Mouse (Mus musculus): ENCODE measurements around the gene Smg1. TPM values are rescaled to one million over a fixed set of nuclear protein-coding genes. Genes with fewer than 3 reads are reported as not detected.
A peak's percentile ranks its signal among the peaks of the same experiment; 100 is the strongest.
"Not testable (repeated sequence)": the region's sequence is repeated elsewhere in the genome, so short reads cannot be mapped to it uniquely, and the experiment has no call there.

The Smg1 gene
- total RNA-seq, 2 experiments from 2014 or later = 42.8 to 49.1 TPM

GRCm38 (mm10) chr7:118249563-118249962, 6.1 kb upstream of the Smg1 start:
- DNase-seq = no peak

GRCm38 (mm10) chr7:118248069-118248468, 4.6 kb upstream of the Smg1 start:
- no peak for DNase-seq

- no peak for DNase-seq
Observed at GRCm38 (mm10) chr7:118245260-118245659, 1.8 kb upstream of the Smg1 start.

GRCm38 (mm10) chr7:118242911-118243412, 508 bp downstream of the Smg1 start:
- peak in 1 of 2 experiments; percentile 73 for DNase-seq

- DNase-seq = no peak
Observed at GRCm38 (mm10) chr7:118242309-118242708, 1.2 kb downstream of the Smg1 start.

GRCm38 (mm10) chr7:118240402-118240801, 3.1 kb downstream of the Smg1 start:
- no peak for DNase-seq

- no peak for DNase-seq
Observed at GRCm38 (mm10) chr7:118239996-118240395, 3.5 kb downstream of the Smg1 start.

- DNase-seq = no peak
Observed at GRCm38 (mm10) chr7:118236949-118237348, 6.5 kb downstream of the Smg1 start.

- DNase-seq = no peak
Observed at GRCm38 (mm10) chr7:118234236-118234635, 9.2 kb downstream of the Smg1 start.

- DNase-seq = no peak
Observed at GRCm38 (mm10) chr7:118232613-118233012, 10.9 kb downstream of the Smg1 start.

- DNase-seq = no peak
Observed at GRCm38 (mm10) chr7:118219777-118220176, 23.7 kb downstream of the Smg1 start.

GRCm38 (mm10) chr7:118206396-118206795, 37.1 kb downstream of the Smg1 start:
- DNase-seq = no peak

- no peak for DNase-seq
Observed at GRCm38 (mm10) chr7:118195756-118196155, 47.7 kb downstream of the Smg1 start.

GRCm38 (mm10) chr7:118185878-118186277, 57.6 kb downstream of the Smg1 start:
- no peak for DNase-seq

- no peak for DNase-seq
Observed at GRCm38 (mm10) chr7:118184604-118185003, 58.9 kb downstream of the Smg1 start.

- DNase-seq = no peak
Observed at GRCm38 (mm10) chr7:118181123-118181522, 62.3 kb downstream of the Smg1 start.

- DNase-seq = no peak
Observed at GRCm38 (mm10) chr7:118179782-118180181, 63.7 kb downstream of the Smg1 start.

- no peak for DNase-seq
Observed at GRCm38 (mm10) chr7:118175821-118176355, 67.6 kb downstream of the Smg1 start.

GRCm38 (mm10) chr7:118170125-118170524, 73.3 kb downstream of the Smg1 start:
- not testable (repeated sequence) for DNase-seq

- no peak for DNase-seq
Observed at GRCm38 (mm10) chr7:118163006-118163405, 80.5 kb downstream of the Smg1 start.

- no peak for DNase-seq
Observed at GRCm38 (mm10) chr7:118160121-118160520, 83.3 kb downstream of the Smg1 start.

- DNase-seq = no peak
Observed at GRCm38 (mm10) chr7:118156461-118156860, 87.0 kb downstream of the Smg1 start.

GRCm38 (mm10) chr7:118154150-118154549, 89.3 kb downstream of the Smg1 start:
- DNase-seq = no peak

GRCm38 (mm10) chr7:118143602-118144001, 99.9 kb downstream of the Smg1 start:
- DNase-seq = no peak

- no peak for DNase-seq
Observed at GRCm38 (mm10) chr7:118143123-118143522, 100.3 kb downstream of the Smg1 start.

Measured in adrenal gland, postnatal 36 days (tissue).